Mouse (Mus musculus) 416B (cell line): ENCODE data around the gene Tmem209.

Experiments used
- DNase-seq: peaks from one replicate; pipeline ENCODE4 v3.0.0; 2011; ENCODE audit warnings: low read depth

Gene Tmem209

GRCm38 (mm10) chr6:30461755-30462344 is 47.7 kb downstream of the Tmem209 start:
- DNase-seq, result no peak

DNA sequence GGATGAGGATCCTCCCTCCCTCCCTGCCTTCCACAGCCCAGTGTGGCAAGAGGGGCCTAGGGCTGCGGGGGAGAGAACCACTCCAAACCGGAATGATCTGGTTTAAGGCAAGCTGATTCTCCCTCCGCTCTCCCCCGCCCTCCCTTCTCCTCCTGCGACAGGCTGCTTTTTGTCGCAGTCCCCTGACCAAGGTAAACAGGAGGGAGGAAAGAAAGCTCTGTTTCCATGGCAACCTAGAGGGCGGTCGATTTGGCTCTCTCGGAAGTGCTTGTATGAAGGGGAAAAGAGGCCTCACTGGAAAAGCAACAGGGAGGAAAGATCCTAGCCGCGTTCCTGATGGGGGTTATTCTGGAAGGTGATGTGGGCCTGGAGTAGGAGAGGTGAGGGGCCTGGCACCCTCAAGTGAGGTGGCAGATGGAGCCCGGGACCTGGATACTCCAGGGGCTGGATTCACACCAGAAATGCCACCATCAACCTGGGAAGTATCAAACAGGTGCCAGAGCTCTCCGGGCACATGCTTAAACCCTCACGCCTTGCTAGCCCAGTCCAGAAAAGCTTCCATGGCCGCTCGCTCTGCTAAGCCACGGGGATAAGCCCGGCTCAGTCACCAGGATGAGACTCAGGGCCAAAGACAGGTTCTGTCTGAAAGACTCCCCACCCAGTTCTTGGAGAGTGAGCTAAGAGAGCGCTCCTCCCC is 48.7 kb downstream of the Tmem209 start:
- no peak for DNase-seq

DNA sequence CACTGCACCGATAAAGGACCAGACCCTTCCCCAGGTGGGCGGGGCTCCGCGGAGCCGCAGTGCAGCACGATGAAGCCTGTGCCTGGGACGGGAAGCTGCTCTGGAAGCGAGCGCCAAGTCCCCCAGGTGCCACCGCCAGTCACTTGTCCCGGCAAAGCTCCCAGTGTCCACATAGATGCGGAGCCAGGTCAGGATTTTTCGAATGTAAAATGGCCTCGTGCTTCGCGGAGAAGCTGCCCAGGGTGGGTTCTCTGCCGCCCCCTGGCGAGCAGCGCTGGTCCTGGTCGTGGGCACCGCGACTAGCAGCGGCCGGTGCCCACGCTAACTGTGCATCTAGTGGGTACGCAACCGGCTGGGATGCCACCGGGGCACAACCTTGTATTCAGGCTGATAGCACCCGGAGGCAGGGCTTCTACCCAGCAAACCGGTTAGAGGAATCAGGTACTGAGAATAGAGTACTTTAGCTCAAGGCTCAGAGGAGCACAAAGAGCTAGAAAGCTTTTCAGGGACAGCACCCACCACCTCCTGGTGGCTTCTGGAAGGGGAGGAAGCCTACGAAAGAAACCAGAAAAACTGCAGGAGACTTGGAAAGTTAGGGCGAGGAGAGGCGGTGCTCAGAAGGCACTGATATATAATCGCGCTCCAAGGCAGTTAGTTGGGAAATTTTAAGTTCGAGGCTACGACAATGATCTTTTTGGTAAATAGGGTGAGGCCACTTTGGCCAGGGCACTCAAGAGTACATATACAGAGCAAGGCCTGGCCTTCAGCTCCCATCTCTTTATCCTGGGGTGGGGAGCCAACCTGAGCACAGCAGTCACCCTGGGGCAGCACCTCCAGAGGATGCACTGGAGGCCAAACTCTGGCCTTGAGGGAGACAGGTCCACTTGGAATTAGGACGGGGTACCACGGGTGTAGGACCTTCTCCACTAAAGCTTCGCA is 49.5 kb downstream of the Tmem209 start:
- no peak for DNase-seq

DNA sequence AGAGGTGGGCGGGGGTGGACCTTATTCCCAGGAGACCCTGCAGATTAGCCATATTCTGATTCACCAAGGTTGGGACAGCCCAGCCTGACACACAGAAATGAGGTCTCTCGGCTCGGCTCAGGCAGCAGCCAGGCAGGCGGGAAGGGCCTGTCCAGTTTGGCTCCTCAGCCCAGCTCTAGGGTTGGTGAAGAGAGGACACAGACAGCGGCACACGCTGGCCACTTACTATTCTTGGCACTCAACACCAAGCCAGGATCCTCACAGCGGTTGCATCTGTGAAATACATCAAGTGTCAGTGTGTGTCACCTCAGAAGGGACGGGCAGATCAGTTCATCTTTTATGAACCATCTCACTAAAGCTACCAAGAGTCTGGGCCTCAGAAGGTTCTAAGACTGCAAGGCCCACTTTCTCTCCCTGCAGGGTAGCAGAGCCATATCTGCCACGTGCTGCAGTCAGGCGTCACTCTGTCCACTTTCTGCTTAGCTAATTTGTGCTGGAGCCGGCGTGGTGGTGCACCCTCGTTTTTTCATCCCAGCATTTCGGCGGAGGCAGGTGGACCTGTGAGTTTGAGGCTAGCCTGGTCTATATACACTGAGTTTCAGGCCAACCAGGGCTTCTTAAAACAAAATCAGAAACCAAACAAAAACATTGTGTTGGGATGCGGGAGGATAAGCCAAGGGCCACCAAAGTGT is 50.4 kb downstream of the Tmem209 start:
- DNase-seq, result no peak

- DNase-seq, result no peak
Observed at GRCm38 (mm10) chr6:30458626-30459025, 51.0 kb downstream of the Tmem209 start.

GRCm38 (mm10) chr6:30456991-30457390 is 52.6 kb downstream of the Tmem209 start:
- no peak for DNase-seq

DNA sequence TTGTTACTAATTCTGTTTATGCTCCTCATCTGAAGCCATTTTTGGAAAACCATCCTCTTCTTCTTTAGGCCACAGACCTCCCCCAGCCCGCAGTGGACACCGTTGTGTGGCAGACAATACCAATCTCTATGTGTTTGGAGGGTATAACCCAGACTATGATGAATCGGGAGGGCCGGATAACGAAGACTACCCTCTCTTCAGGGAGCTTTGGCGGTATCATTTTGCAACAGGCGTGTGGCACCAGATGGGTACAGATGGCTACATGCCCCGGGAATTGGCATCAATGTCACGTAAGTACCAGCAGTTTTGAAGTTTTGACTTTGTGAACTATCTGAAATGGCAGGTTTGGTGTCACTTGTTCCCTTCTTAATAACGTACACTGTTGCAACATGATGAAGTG is 70.0 kb downstream of the Tmem209 start:
- DNase-seq, result no peak

DNA sequence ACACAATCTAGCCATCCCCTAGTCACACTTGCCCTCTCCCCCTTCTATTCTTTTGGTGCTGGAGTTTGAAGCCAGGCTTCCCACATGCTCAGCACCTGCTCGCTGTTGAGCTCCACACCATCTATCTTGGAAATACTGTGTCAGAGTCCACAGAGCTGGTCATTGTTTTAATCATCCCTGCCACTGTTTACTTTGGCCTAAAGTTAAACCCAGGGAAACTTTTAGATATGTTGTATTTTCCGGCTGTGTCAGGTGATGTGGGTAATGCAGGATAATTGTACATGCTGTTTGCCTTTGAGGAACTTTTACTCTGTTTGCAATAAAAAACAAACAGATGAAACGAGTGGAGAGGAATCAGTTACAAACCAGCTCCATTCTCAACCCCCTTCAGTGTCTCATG is 72.5 kb downstream of the Tmem209 start:
- DNase-seq, result no peak

DNA sequence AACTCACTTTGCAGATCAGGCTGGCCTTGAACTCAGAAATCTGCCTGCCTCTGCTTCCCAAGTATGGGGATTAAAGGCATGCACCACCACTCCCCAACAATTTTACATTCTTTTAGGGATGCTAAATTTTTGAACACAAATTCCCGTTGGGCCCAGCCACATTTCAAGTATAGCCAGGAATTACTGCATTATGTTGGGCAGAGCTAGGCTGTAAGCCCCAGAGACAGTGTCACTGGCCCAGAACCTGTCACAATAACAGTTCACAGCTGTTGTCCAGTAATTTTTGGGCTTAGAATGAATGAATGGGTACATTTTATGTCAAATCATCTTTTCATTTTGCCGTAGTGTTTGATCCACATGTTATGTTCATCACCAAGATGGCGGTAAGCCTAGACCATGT is 73.1 kb downstream of the Tmem209 start:
- no peak for DNase-seq

- DNase-seq, result no peak
Observed at GRCm38 (mm10) chr6:30432461-30433192, 77.0 kb downstream of the Tmem209 start.
